Mouse (Mus musculus): ENCODE measurements around the gene Fau. TPM values are rescaled to one million over a fixed set of nuclear protein-coding genes. Genes with fewer than 3 reads are reported as not detected.

The Fau gene
- 1,000 to 10,000 TPM; 3,281 to 3,326 TPM for total RNA-seq (2023)

GRCm38 (mm10) chr19:6057313-6058096 lies at the start of gene Fau, which contains the start of gene Mrpl49:
Fau (plus strand) TSS chr19:6057844.
Mrpl49 (minus strand) TSS chr19:6057785.

GRCm38 (mm10) chr19:6015511-6016315 lies 41.9 kb upstream of the Fau start, which contains the start of gene Capn1:
Capn1 (minus strand) TSS chr19:6015897.

GRCm38 (mm10) chr19:6046294-6047153 lies 11.1 kb upstream of the Fau start, which contains the start of gene Syvn1:
Syvn1 (plus strand) TSS chr19:6046576.

GRCm38 (mm10) chr19:6061021-6061533 lies 3.4 kb downstream of the Fau start, which contains the start of gene Znhit2:
Znhit2 (plus strand) TSS chr19:6061192.

GRCm38 (mm10) chr19:6067724-6068415 lies 10.2 kb downstream of the Fau start, which contains the start of gene Tm7sf2:
Tm7sf2 (minus strand) TSS chr19:6068373.

GRCm38 (mm10) chr19:6076564-6077393 lies 19.1 kb downstream of the Fau start, which contains the start of gene Vps51:
Vps51 (minus strand) TSS chr19:6077231.

GRCm38 (mm10) chr19:6079983-6080480 lies 22.4 kb downstream of the Fau start, which contains the start of gene Tmem262:
Tmem262 (plus strand) TSS chr19:6080033.

GRCm38 (mm10) chr19:6082156-6082555 lies 24.5 kb downstream of the Fau start, which contains the start of gene Gm28374:
Gm28374 (minus strand) TSS chr19:6082256.

GRCm38 (mm10) chr19:6084478-6085248 lies 27.0 kb downstream of the Fau start, which contains the start of the genes Zfpl1 and Cdca5:
Zfpl1 (minus strand) TSS chr19:6084956.
Cdca5 (plus strand) TSS chr19:6084983.

GRCm38 (mm10) chr19:6094119-6094518 lies 36.5 kb downstream of the Fau start, which contains the start of gene AC131692.1:
AC131692.1 (plus strand) TSS chr19:6094419.

GRCm38 (mm10) chr19:6105586-6105985 lies 47.9 kb downstream of the Fau start, which contains the start of gene Naaladl1:
Naaladl1 (plus strand) TSS chr19:6105782.

Other genes starting within 250 kb of the Fau start
- gene Frmd8, start 182.6 kb upstream of the Fau start, total RNA-seq (2023): 10 to 100 TPM; 39.6 to 41.7 TPM
- gene Slc25a45, start 180.0 kb upstream of the Fau start, total RNA-seq (2023): 10 to 100 TPM; 21.2 to 26.6 TPM
- 1 to 10 TPM; 3.4 to 4.2 TPM for gene Tigd3, start 163.7 kb upstream of the Fau start, total RNA-seq (2023)
- gene Dpf2, start 144.8 kb upstream of the Fau start, total RNA-seq (2023): 100 to 1,000 TPM; 171 to 191 TPM
- gene Cdc42ep2, start 133.0 kb upstream of the Fau start, total RNA-seq (2023): not detected
- gene Pola2, start 93.6 kb upstream of the Fau start, total RNA-seq (2023): 10 to 100 TPM; 77.0 to 78.2 TPM
- not detected for gene Slc22a20, start 71.7 kb upstream of the Fau start, total RNA-seq (2023)
- 100 to 1,000 TPM in 1 of 2 experiments, 10 to 100 TPM in 1; 97.9 to 103 TPM for gene Capn1, start 41.9 kb upstream of the Fau start, total RNA-seq (2023)
- 100 to 1,000 TPM; 205 to 221 TPM for gene Syvn1, start 11.3 kb upstream of the Fau start, total RNA-seq (2023)
- gene Mrpl49, start 59 bp upstream of the Fau start, total RNA-seq (2023): 10 to 100 TPM; 24.4 to 30.4 TPM
- gene Znhit2, start 3.3 kb downstream of the Fau start, total RNA-seq (2023): 10 to 100 TPM; 11.5 to 17.8 TPM
- 10 to 100 TPM; 11.2 to 16.4 TPM for gene Tm7sf2, start 10.5 kb downstream of the Fau start, total RNA-seq (2023)
- gene Vps51, start 19.4 kb downstream of the Fau start, total RNA-seq (2023): 100 to 1,000 TPM in 1 of 2 experiments, 10 to 100 TPM in 1; 83.4 to 105 TPM
- gene Tmem262, start 22.2 kb downstream of the Fau start, total RNA-seq (2023): not detected
- gene Gm28374, start 24.4 kb downstream of the Fau start, total RNA-seq (2023): not detected
- gene Zfpl1, start 27.1 kb downstream of the Fau start, total RNA-seq (2023): 10 to 100 TPM; 51.4 to 65.8 TPM
- gene Cdca5, start 27.1 kb downstream of the Fau start, total RNA-seq (2023): 1 to 10 TPM; 1.6 TPM
- gene AC131692.1, start 36.6 kb downstream of the Fau start, total RNA-seq (2023): not detected
- not detected for gene Naaladl1, start 47.9 kb downstream of the Fau start, total RNA-seq (2023)
- 1 to 10 TPM; 8.8 to 10.0 TPM for gene Sac3d1, start 60.8 kb downstream of the Fau start, total RNA-seq (2023)
- 10 to 100 TPM; 41.1 to 46.7 TPM for gene Snx15, start 70.5 kb downstream of the Fau start, total RNA-seq (2023)
- not detected for gene Batf2, start 83.1 kb downstream of the Fau start, total RNA-seq (2023)
- 10 to 100 TPM; 31.4 to 32.2 TPM for gene Arl2, start 83.7 kb downstream of the Fau start, total RNA-seq (2023)
- gene Majin, start 126.5 kb downstream of the Fau start, total RNA-seq (2023): not detected
- gene Gpha2, start 168.5 kb downstream of the Fau start, total RNA-seq (2023): not detected
- gene Ppp2r5b, start 178.0 kb downstream of the Fau start, total RNA-seq (2023): 10 to 100 TPM; 25.7 to 33.0 TPM
- gene Atg2a, start 183.8 kb downstream of the Fau start, total RNA-seq (2023): 100 to 1,000 TPM; 105 to 123 TPM
- gene Ehd1, start 218.9 kb downstream of the Fau start, total RNA-seq (2023): 100 to 1,000 TPM; 212 to 217 TPM
- 1 to 10 TPM; 8.0 to 9.0 TPM for gene Cdc42bpg, start 248.6 kb downstream of the Fau start, total RNA-seq (2023)